Mouse (Mus musculus) intestine, embryonic 15.5 days (tissue): ENCODE results near the gene Lingo3. TPM values are rescaled to one million over a fixed set of nuclear protein-coding genes. Genes with fewer than 3 reads are reported as not detected.

Experiments
- ATAC-seq: fragments of 200-750 bp; cut with Nextera tagmentation; 2 replicates; pipeline ENCODE4 v1.8.0; 2017; ENCODE audit warnings: moderate TSS enrichment, moderate library complexity
- H3K27ac ChIP-seq: fragments of 300-500 bp; sonication (generic); 2 replicates; pipeline ENCODE4 v1.5.1; 2015; ENCODE audit warnings: mild to moderate bottlenecking, inconsistent platforms
- H3K27me3 ChIP-seq: fragments of 300-500 bp; sonication (generic); replicated peaks from 2 replicates; pipeline ENCODE4 v1.6.1; 2015; ENCODE audit warnings: inconsistent platforms
- H3K36me3 ChIP-seq: fragments of 300-500 bp; sonication (generic); 2 replicates; pipeline ENCODE4 v1.6.1; 2015; ENCODE audit warnings: inconsistent platforms
- H3K4me1 ChIP-seq: fragments of 300-500 bp; sonication (generic); replicated peaks from 2 replicates; pipeline ENCODE4 v1.6.1; 2015; ENCODE audit warnings: inconsistent platforms
- H3K4me2 ChIP-seq: fragments of 300-500 bp; sonication (generic); replicated peaks from 2 replicates; pipeline ENCODE4 v1.6.1; 2015; ENCODE audit warnings: mild to moderate bottlenecking, inconsistent platforms
- H3K4me3 ChIP-seq: fragments of 300-500 bp; sonication (generic); replicated peaks from 2 replicates; pipeline ENCODE4 v1.5.1; 2015; ENCODE audit warnings: inconsistent platforms
- H3K9ac ChIP-seq: fragments of 300-500 bp; sonication (generic); 2 replicates; pipeline ENCODE4 v1.6.1; 2015; ENCODE audit warnings: inconsistent platforms
- H3K9me3 ChIP-seq: fragments of 300-500 bp; sonication (generic); 2 replicates; pipeline ENCODE4 v1.6.1; 2016; ENCODE audit warnings: inconsistent platforms
- WGBS: fragments of 180-500 bp; shearing (Covaris S2); methylation state at CpG from one replicate; pipeline ENCODE4 v1.1.7; 2015; 5-methylcytosine and 5-hydroxymethylcytosine counted together
- microRNA counts: library from miRNA; unstranded; fragments of <30 nt; microRNA quantifications from one replicate; lab custom pipeline; 2016
- polyA plus RNA-seq: library from polyadenylated mRNA; unstranded; fragments of >200 nt; fragmentation: Nextera tagmentation; extraction: Ambion mirVana; gene quantifications from 2 replicates; pipeline ENCODE4 v1.2.1, GENCODE M21; 2015

Gene Lingo3
- polyA plus RNA-seq, 1 experiment from 2014 or later = 0.09 TPM

DNA sequence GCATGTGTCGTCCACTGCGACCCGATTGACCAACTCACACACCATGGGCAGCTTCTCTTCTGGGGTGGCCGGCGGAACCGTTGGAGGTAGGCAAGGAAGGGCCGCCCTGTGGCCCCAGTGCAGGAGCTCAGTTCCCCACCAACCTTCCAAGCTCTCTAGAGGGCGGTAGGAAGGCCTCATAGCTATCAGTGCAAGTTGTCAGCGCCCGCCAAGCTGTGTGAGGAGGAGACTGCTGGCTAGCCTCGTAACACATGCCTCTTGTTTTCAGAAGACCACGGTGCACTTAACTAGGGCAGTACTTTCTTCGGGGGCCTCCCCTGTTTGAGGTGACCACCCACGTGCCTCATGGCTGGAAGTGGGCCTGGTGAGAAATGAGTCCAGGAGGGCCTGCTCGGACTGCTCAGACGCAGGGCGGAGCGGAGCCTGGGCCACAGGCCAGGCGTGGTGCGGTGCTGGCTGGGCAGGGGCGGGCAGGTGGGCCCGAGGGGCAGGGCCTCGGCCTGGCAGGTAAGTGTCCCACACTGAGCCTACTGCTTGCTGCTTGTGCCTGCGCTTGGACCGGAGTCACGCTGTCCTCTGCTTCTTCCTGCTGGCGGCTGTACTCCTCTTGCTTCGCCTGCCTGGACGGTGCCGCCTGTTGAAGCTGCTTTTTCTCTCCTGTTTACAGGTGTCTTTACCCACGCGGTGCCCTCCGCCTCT lies 52.2 kb downstream of the Lingo3 start:
- Histone ChIP-seq H3K9me3 (no peaks in the 10 kb centered on the region), H3K4me3 (no peak overlapping the region), H3K27me3 (no peaks in the 10 kb centered on the region), H3K36me3 (peaks cover 70% of the 10 kb centered on the region), H3K4me2 (no peak overlapping the region), H3K27ac (no peak overlapping the region), H3K9ac (no peak overlapping the region), H3K4me1 (peaks cover 18% of the 10 kb centered on the region)
- 82% methylated on average over 33 of the region's 33 CpGs for WGBS
- 0 out of 2 replicates have a peak, but pooled peaks have one; percentile 7 for ATAC-seq

DNA sequence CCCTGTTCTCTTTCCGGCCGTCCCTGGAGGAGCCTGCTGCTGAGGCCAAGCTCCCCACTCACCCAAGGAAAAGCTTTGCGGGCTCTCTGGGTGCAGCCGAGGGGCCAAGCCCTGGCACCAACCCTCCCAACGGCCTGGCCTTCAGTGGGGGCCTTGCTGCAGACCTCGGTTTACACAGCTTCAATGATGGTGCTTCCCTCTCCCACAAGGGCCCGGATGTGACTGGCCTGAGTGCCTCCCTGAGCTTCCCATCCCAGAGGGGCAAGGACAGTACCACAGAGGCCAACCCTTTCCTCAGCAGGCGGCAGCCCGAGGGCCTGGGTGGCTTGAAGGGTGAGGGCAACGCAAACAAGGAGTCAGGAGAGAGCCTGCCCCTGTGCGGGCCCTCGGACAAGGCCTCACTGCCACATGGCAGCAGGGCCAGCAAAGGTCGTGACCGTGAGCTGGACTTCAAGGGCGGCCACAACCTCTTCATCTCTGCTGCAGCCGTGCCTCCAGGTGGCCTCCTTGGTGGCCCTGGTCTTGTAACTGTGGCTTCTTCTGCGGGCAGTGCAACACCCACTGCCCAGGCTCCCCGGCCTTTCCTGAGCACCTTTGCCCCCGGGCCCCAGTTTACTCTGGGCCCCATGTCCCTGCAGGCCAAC lies 53.0 kb downstream of the Lingo3 start:
- no peaks in the 10 kb centered on the region for H3K9me3 ChIP-seq
- peaks cover 12% of the 10 kb centered on the region; the same call in 1 of the 2 replicates for H3K4me1 ChIP-seq
- WGBS = 87% methylated on average over 19 of the region's 19 CpGs
- H3K4me2 ChIP-seq = no peak overlapping the region
- ATAC-seq = no peak; the same call in 1 of the 2 replicates
- no peaks in the 10 kb centered on the region for H3K27me3 ChIP-seq
- peaks cover 77% of the 10 kb centered on the region for H3K36me3 ChIP-seq
- H3K9ac ChIP-seq = no peak overlapping the region
- H3K4me3 ChIP-seq = no peak overlapping the region
- H3K27ac ChIP-seq = no peak overlapping the region

DNA sequence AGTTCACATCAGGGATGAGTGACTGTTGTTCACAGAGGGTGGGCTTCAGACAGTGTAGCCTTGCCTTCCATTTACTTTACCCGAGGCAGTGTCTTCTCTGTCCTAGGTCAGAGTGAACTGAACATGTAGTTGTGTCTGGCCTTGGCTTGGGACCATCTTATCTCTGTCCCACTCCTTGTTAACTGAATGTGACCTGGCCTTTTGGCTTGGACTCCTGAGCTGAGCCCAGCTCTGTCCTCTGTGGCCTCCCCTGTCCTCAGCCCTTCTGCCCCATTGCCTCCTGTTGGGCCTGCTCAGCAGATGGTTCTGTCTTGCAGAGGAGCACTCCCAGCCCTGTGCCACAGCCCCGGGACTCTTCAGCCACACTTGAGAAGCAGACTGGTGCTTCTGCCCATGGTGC lies 56.3 kb downstream of the Lingo3 start:
- no peak overlapping the region for H3K4me3 ChIP-seq
- no peaks in the 10 kb centered on the region for H3K9me3 ChIP-seq
- no peak overlapping the region for H3K27ac ChIP-seq
- no peak overlapping the region for H3K9ac ChIP-seq
- H3K4me2 ChIP-seq = no peak overlapping the region
- no peak for ATAC-seq
- H3K27me3 ChIP-seq = no peaks in the 10 kb centered on the region
- H3K4me1 ChIP-seq = 0 out of 2 replicates have a peak, but pooled peaks cover 7% of the 10 kb centered on the region
- 80% methylated on average over 2 of the region's 2 CpGs for WGBS
- H3K36me3 ChIP-seq = peaks cover 85% of the 10 kb centered on the region

DNA sequence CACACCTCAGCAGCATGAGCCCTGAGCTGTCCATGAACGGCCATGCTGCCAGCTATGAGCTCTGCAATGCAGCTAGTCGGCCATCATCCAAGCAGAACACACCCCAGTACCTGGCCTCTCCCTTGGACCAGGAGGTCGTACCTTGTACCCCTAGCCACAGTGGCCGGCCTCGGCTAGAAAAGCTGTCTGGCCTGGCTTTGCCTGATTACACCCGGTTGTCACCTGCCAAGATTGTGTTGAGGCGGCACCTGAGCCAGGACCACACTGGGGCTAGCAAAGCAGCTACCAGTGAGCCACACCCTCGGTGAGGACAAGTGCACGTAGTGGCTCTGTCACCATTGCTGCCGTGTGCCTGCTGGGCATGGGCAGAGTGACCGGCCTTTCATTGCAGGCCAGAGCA lies 57.9 kb downstream of the Lingo3 start:
- Histone ChIP-seq H3K27me3 (no peaks in the 10 kb centered on the region), H3K9ac (no peak overlapping the region), H3K36me3 (peaks cover 70% of the 10 kb centered on the region), H3K4me1 (no peaks in the 10 kb centered on the region), H3K4me2 (no peak overlapping the region), H3K9me3 (no peaks in the 10 kb centered on the region), H3K4me3 (no peak overlapping the region), H3K27ac (no peak overlapping the region)
- no peak for ATAC-seq
- WGBS = 94% methylated on average over 11 of the region's 11 CpGs

DNA sequence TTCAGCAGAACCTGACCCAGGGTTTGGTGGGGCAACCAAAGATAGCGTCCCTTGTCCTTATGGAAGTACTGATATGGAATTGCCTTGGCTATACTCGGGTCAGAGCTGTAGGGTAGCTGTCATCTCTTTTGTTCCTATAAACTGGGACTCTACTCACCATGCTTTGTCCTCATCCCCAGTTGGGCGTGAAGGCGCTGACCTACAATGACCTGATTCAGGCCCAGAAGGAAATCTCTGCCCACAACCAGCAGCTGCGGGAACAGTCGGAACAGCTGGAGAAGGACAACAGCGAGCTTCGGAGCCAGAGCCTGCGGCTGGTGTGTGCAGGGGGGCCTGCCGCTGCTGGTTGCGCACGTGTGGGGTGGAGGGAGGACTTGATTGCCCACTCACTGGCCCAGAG lies 59.0 kb downstream of the Lingo3 start:
- H3K4me1 ChIP-seq = no peaks in the 10 kb centered on the region
- no peak overlapping the region for H3K4me3 ChIP-seq
- ATAC-seq = no peak
- H3K9me3 ChIP-seq = no peaks in the 10 kb centered on the region
- no peak overlapping the region for H3K27ac ChIP-seq
- WGBS = 88% methylated on average over 12 of the region's 12 CpGs
- H3K9ac ChIP-seq = no peak overlapping the region
- H3K4me2 ChIP-seq = no peak overlapping the region
- H3K27me3 ChIP-seq = no peaks in the 10 kb centered on the region
- H3K36me3 ChIP-seq = peaks cover 62% of the 10 kb centered on the region

DNA sequence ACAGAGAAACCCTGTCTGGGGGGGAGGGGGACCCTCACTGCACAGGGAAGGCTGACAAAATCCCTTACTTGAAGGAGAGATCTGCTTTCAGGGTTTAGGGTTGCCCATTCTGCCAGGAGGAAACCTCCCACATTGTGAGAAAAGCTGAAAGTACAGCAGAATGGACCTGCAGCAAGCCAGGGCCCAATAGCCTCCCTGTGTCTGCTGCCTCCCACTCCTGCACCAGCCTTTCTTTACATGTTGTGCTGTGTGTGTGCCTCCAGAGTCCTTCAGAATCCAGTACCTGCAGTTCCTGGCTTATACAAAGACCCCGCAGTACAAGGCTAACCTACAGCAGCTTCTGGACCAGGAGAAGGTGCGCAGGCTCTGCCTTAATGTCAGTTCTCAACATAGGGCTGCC lies 59.5 kb downstream of the Lingo3 start:
- Histone ChIP-seq H3K36me3 (peaks cover 64% of the 10 kb centered on the region), H3K9ac (no peak overlapping the region), H3K4me2 (no peak overlapping the region), H3K9me3 (no peaks in the 10 kb centered on the region), H3K4me3 (no peak overlapping the region), H3K4me1 (no peaks in the 10 kb centered on the region), H3K27me3 (no peaks in the 10 kb centered on the region), H3K27ac (no peak overlapping the region)
- 99% methylated on average over 2 of the region's 2 CpGs for WGBS
- ATAC-seq = no peak

MicroRNA genes within 50 kb of the gene (microRNA counts, 519-probe panel; counts per million panel counts)
- microRNA mmu-miR-1982 (lab: Ali Mortazavi, UCI) = 97.1 counts per million, percentile 29 among the panel's probes with 10 or more counts

Other genes with a start within 250 kb of the Lingo3 start
- 105 and 114 TPM in 2 replicates for gene Scamp4, start 241.2 kb downstream of the Lingo3 start, polyA plus RNA-seq
- gene Adat3, start 241.2 kb downstream of the Lingo3 start, polyA plus RNA-seq = 6.4 and 6.6 TPM in 2 replicates
- gene Gm49322, start 238.0 kb downstream of the Lingo3 start, polyA plus RNA-seq = 3.9 and 4.1 TPM in 2 replicates
- gene Csnk1g2, start 221.2 kb downstream of the Lingo3 start, polyA plus RNA-seq = 134 and 152 TPM in 2 replicates
- gene Btbd2, start 187.0 kb downstream of the Lingo3 start, polyA plus RNA-seq = 54.9 and 62.4 TPM in 2 replicates
- gene Mknk2, start 165.9 kb downstream of the Lingo3 start, polyA plus RNA-seq = 68.8 and 73.0 TPM in 2 replicates
- gene Mob3a, start 142.1 kb downstream of the Lingo3 start, polyA plus RNA-seq = 40.4 and 43.0 TPM in 2 replicates
- 22.3 and 26.5 TPM in 2 replicates for gene Izumo4, start 141.9 kb downstream of the Lingo3 start, polyA plus RNA-seq
- 70.5 and 71.4 TPM in 2 replicates for gene Ap3d1, start 101.8 kb downstream of the Lingo3 start, polyA plus RNA-seq
- gene Dot1l, start 88.8 kb downstream of the Lingo3 start, polyA plus RNA-seq = 12.0 and 14.2 TPM in 2 replicates
- 63.7 and 69.7 TPM in 2 replicates for gene Sf3a2, start 45.8 kb downstream of the Lingo3 start, polyA plus RNA-seq
- gene Plekhj1, start 45.4 kb downstream of the Lingo3 start, polyA plus RNA-seq = 132 and 133 TPM in 2 replicates
- not detected in 2 replicates for gene Amh, start 38.8 kb downstream of the Lingo3 start, polyA plus RNA-seq
- gene Jsrp1, start 30.5 kb downstream of the Lingo3 start, polyA plus RNA-seq = 0.88 and 1.2 TPM in 2 replicates
- 1,393 and 1,601 TPM in 2 replicates for gene Oaz1, start 17.4 kb downstream of the Lingo3 start, polyA plus RNA-seq
- 270 and 286 TPM in 2 replicates for gene Lsm7, start 11.2 kb upstream of the Lingo3 start, polyA plus RNA-seq
- 34.8 and 37.8 TPM in 2 replicates for gene Sppl2b, start 11.2 kb upstream of the Lingo3 start, polyA plus RNA-seq
- 0.05 TPM in 1 of 2 replicates, not detected in the other for gene Tmprss9, start 27.8 kb upstream of the Lingo3 start, polyA plus RNA-seq
- 363 and 364 TPM in 2 replicates for gene Timm13, start 56.9 kb upstream of the Lingo3 start, polyA plus RNA-seq
- gene Lmnb2, start 74.2 kb upstream of the Lingo3 start, polyA plus RNA-seq = 41.0 and 42.6 TPM in 2 replicates
- 26.6 and 29.9 TPM in 2 replicates for gene Gadd45b, start 86.0 kb upstream of the Lingo3 start, polyA plus RNA-seq
- 4.5 and 4.7 TPM in 2 replicates for gene Gng7, start 170.9 kb upstream of the Lingo3 start, polyA plus RNA-seq
- gene Diras1, start 181.6 kb upstream of the Lingo3 start, polyA plus RNA-seq = 0.94 and 1.2 TPM in 2 replicates
- 15.0 and 18.2 TPM in 2 replicates for gene Slc39a3, start 193.4 kb upstream of the Lingo3 start, polyA plus RNA-seq
- gene Sgta, start 216.1 kb upstream of the Lingo3 start, polyA plus RNA-seq = 166 and 183 TPM in 2 replicates
- gene Thop1, start 226.0 kb upstream of the Lingo3 start, polyA plus RNA-seq = 57.1 and 60.1 TPM in 2 replicates